Mouse (Mus musculus) cerebellum, postnatal 14 days (tissue): ENCODE measurements at regions not wholly inside any gene's neighbourhood (a gene's known extent, or its start where the extent isn't known, plus 50 kb on each side); places are given as distances from the start of the nearest gene placed in this dataset.
A peak's percentile ranks its signal among the peaks of the same experiment; 100 is the strongest.
"Not testable (repeated sequence)": the region's sequence is repeated elsewhere in the genome, so short reads cannot be mapped to it uniquely, and the experiment has no call there.

Experiments
- DNase-seq, 2 experiments: peaks; one replicate each; pipeline ENCODE4 v3.0.0; 2021; ENCODE audit warnings: mixed read lengths in 2 of 2

GRCm38 (mm10) chr14:47935401-47935800 lies 185.2 kb upstream of the Peli2 start:
- DNase-seq = no peak

DNA sequence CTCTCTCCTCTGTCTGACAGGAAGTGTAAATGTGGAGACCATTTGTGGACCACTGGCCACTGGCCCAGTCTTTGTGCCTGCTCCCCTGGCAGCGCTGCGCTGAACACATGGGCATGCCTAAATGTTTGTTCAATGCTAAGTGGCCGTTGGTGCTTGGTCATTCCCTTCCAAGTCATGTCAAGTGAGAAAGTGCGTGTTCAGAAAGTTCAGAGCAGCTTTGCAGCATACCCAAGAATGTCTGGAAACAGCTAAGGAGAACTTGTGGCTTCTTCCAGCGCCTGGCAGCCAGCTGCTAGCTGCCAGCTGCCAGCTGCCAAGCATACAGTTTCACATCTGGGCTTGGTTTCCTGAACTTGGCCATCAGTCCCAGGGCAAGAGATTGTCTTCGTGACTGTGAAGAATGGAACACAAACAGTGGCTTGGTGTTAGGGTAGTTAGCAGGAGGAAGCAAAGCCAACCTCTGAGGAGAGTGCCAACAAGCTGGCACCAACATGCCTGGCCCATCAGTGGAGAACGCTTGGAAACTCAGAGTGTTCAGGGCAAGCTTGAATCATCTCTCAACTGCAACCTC lies 183.5 kb upstream of the Peli2 start:
- peak; percentile 56 to 64 for DNase-seq

GRCm38 (mm10) chr14:47939781-47940590 lies 180.6 kb upstream of the Peli2 start:
- DNase-seq = no peak

DNA sequence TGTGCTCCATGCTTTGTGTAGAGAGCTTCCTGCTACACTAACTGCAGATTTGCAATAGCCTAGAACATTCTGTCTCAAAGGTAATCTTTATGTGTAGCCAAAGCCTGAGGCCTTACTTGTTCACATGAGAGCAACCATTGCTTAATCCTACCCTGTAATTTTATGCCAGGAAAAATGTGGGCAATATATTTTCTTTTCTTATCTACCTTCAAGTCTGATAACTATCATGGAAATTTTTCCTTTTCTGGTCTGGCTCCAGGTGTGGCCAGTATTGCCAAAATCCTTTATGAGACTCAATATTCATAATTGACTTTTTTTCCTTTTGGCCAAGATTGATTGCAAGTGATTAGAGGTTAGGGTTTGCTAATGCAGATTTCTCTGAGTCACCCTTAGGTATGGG lies 178.0 kb upstream of the Peli2 start:
- no peak for DNase-seq

DNA sequence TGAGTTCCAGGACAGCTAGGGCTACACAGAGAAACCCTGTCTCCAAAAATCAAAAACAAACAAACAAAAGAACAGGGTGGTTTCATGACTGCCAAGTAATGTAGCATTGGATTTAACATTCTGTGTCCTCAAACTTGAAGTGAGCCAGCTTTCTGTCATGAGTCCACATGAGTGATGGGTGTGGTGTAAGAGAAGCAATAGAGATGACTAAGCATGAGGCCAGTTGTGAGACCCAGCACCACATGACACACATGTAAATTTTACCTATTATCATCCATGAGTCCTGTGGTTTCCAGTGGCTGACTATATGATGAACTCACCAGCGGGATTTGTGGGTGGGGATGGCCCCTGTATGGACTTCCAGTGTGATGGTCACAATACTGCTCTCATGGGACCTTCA lies 176.0 kb upstream of the Peli2 start:
- no peak for DNase-seq

DNA sequence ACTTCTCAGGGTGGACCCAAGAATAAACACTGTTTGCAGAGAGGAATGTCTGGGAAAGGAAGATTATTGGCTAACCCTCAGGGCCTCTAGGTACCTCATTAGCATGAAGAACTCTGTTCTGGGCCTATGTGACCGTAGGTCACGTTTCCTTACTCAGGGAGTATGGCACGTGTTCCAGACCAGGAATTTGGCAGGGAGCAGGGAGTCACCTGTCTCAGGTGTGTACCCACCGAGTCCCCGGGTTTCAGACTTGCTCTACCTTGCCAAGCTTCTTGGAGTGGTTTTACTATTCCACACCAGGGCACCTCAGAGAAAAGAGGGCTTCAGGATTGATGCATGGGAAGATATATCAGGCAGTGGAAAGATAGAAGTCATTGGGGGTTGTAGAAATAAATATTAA lies 169.6 kb upstream of the Peli2 start:
- no peak for DNase-seq

GRCm38 (mm10) chr14:47958171-47958570 lies 162.5 kb upstream of the Peli2 start:
- no peak for DNase-seq

GRCm38 (mm10) chr14:47959366-47960280 lies 161.0 kb upstream of the Peli2 start:
- DNase-seq = no peak

GRCm38 (mm10) chr14:47964806-47965205 lies 155.8 kb upstream of the Peli2 start:
- DNase-seq = not testable (repeated sequence)

DNA sequence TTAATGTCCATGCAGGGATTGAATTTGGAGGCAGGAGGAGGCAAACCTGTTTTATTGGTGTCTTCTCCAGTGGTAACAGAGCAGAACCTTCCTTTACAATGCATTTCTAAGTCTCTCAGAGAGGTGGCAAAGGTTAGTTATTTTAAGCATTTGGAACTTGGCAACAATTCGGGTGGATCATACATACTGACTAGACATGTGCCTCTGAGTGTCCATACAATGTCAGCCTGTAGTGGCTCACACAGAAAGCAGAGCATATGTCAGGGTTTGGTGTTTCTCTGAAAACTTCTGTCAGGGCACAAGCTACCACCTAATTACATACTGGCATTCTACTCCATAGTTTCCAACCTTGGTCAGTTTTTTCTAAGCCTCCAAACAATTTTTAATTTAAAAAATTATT lies 150.8 kb upstream of the Peli2 start:
- DNase-seq = no peak

GRCm38 (mm10) chr14:47973161-47973560 lies 147.5 kb upstream of the Peli2 start:
- DNase-seq = not testable (repeated sequence)

- no peak for DNase-seq
Observed at GRCm38 (mm10) chr14:47982993-47983740, 137.5 kb upstream of the Peli2 start.

- no peak for DNase-seq
Observed at GRCm38 (mm10) chr14:47986483-47986882, 134.1 kb upstream of the Peli2 start.

- DNase-seq = no peak
Observed at GRCm38 (mm10) chr14:47986941-47987340, 133.7 kb upstream of the Peli2 start.

DNA sequence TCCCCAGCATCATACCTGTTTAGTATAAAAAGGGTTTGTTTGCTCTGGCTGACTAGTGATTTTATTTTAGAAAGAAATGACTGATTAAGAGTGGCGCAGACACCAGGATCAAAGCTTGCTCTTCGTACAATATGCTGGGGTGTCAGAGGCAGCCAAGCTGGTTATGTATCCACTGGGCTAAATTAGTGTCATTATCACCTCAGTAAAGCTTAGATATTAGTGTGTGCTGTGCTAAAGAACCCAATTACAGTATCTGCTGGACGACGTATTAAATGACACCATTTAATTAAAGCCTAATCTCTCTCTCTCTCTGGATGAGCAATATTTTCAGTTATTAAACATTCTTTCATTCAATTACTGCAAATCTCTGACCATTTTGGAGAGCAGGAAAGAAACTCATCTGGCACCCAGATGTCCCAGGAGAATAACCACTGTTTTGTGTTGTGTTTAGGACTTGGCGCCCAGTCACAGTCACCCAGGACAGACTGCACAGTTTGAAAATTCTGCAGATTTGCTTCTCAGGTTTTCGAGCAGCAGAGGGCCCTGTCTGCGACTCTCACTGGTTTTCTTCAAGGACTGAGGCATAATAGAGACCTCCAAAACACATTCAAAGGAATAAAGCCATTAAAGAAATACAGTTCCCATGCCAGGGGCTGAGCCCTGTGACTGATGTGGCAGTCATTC lies 133.1 kb upstream of the Peli2 start:
- peak; percentile 39 to 44 for DNase-seq

GRCm38 (mm10) chr14:47988131-47988530 lies 132.5 kb upstream of the Peli2 start:
- DNase-seq = no peak

DNA sequence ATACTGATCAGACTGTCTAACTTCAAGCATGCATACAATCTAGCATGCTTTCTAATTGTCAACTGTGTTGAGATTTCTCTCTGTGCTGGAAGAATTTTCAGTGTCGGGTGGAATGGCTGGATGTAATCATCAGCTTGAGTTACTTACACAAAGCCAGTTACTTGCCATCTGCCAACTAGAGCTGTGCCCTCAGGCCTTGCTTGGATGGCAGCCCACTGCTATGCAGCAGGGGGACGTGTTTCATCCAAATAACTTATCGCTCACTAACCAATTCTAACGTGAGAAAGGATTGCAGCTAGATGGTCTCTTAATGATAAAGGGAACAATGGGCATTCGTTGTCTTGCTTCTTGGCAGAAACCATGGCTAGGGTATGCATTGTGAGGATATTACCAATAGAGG lies 131.3 kb upstream of the Peli2 start:
- DNase-seq = peak; percentile 87 to 92

DNA sequence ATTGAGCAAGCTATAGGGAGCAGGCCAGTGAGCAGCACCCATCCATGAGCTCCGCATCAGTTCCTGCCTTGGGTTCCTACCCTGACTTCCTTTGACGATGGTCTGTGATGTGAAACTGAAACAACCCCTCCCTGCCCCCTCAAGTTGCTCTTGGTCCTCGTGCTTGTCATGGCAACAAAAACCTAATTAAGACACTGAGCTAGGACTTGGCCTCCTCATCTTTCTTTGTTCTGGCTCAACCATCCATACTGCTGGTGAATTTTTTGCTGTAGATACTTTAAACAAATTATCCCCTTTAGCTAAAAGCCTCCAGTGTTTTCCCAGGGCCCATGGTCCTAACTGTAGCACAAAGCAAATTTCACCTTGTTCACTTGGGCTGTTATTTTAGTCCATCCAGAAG lies 129.9 kb upstream of the Peli2 start:
- DNase-seq = no peak

- peak; percentile 37 to 54 for DNase-seq
Observed at GRCm38 (mm10) chr14:47991546-47991945, 129.1 kb upstream of the Peli2 start.

DNA sequence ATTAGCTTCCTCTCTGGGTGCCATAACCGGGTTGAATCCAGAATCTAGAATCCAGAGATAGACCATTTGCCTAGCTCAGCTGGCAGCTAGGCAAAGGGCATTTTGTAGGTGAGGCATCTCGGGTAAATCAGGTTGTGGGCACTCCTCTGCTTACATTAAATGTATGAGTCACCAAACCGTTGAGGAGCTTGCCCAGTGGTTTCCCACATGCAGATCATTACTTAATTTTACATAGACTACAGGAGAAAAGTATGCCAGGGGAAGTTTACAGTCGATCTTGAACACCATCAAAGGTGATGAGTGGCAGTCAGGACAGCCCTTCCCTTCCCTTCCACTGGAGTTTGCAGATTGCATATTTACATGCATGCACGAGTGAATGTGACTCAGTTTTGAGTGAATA lies 128.5 kb upstream of the Peli2 start:
- DNase-seq = no peak

DNA sequence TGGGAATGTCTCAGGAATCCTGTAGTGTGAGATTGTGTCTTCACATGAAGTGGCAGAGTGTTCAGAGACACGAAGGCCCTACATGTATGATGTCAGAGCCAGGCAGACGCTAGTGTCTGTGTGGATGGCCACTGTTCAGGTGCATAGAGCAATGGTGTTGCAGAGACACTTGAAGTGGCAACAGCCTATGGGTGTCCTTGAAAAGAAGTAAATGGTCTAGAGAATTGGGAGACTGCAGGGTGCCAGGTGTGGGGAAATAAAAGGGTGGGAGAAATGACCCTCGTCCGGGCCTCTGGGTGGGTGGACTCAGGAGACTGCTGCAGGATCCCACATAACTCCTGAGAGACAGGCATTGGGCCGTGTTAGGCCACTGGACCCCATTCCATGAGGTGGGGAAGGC lies 127.8 kb upstream of the Peli2 start:
- DNase-seq = no peak

- no peak for DNase-seq
Observed at GRCm38 (mm10) chr14:47998936-47999335, 121.7 kb upstream of the Peli2 start.
